Mouse (Mus musculus) fat pad, adult 2 months (tissue): ENCODE measurements around the gene Scnm1.
"Not testable (repeated sequence)": the region's sequence is repeated elsewhere in the genome, so short reads cannot be mapped to it uniquely, and the experiment has no call there.

Experiments used
- DNase-seq: peaks from one replicate; pipeline ENCODE4 v3.0.0-alpha.2; 2011; ENCODE audit warnings: low read depth, low spot score; ENCODE audit errors: extremely low read depth

Gene Scnm1

GRCm38 (mm10) chr3:95153874-95154273 lies 20.1 kb upstream of the Scnm1 start:
- DNase-seq, result no peak

GRCm38 (mm10) chr3:95147924-95148323 lies 14.1 kb upstream of the Scnm1 start:
- no peak for DNase-seq

GRCm38 (mm10) chr3:95142617-95143011 lies 8.8 kb upstream of the Scnm1 start:
- no peak for DNase-seq

- no peak for DNase-seq
Measured at GRCm38 (mm10) chr3:95141952-95142616, 8.3 kb upstream of the Scnm1 start, which contains the start of gene Tnfaip8l2. Gene Tnfaip8l2, minus strand, starts transcription at chr3:95142360.

GRCm38 (mm10) chr3:95141474-95141873 lies 7.7 kb upstream of the Scnm1 start:
- DNase-seq, result no peak

GRCm38 (mm10) chr3:95140795-95141194 lies 7.0 kb upstream of the Scnm1 start:
- DNase-seq, result no peak

- no peak for DNase-seq
Measured at GRCm38 (mm10) chr3:95140289-95140595, 6.4 kb upstream of the Scnm1 start.

GRCm38 (mm10) chr3:95139586-95140288 lies 5.9 kb upstream of the Scnm1 start:
- DNase-seq, result no peak

- no peak for DNase-seq
Measured at GRCm38 (mm10) chr3:95136336-95136735, 2.5 kb upstream of the Scnm1 start.

GRCm38 (mm10) chr3:95135433-95136052 lies 1.7 kb upstream of the Scnm1 start:
- no peak for DNase-seq

- DNase-seq, result no peak
Measured at GRCm38 (mm10) chr3:95135023-95135422, 1.2 kb upstream of the Scnm1 start.

GRCm38 (mm10) chr3:95134133-95134532 lies 322 bp upstream of the Scnm1 start:
- not testable (repeated sequence) for DNase-seq

GRCm38 (mm10) chr3:95133176-95133575 lies 635 bp downstream of the Scnm1 start:
- no peak for DNase-seq

GRCm38 (mm10) chr3:95132389-95132788 lies 1.4 kb downstream of the Scnm1 start:
- not testable (repeated sequence) for DNase-seq

- no peak for DNase-seq
Measured at GRCm38 (mm10) chr3:95130081-95130480, 3.7 kb downstream of the Scnm1 start.

GRCm38 (mm10) chr3:95129226-95129651 lies 4.6 kb downstream of the Scnm1 start:
- DNase-seq, result no peak

GRCm38 (mm10) chr3:95124972-95125371 lies 8.8 kb downstream of the Scnm1 start:
- DNase-seq, result no peak

GRCm38 (mm10) chr3:95124246-95124645 lies 9.6 kb downstream of the Scnm1 start, which contains the start of gene Tmod4:
Gene Tmod4, plus strand, starts transcription at chr3:95124476.
- DNase-seq, result no peak

GRCm38 (mm10) chr3:95121580-95121979 lies 12.2 kb downstream of the Scnm1 start:
- DNase-seq, result no peak

- no peak for DNase-seq
Measured at GRCm38 (mm10) chr3:95117751-95118150, 16.1 kb downstream of the Scnm1 start.

- no peak for DNase-seq
Measured at GRCm38 (mm10) chr3:95112760-95113159, 21.1 kb downstream of the Scnm1 start.
